Mouse (Mus musculus): ENCODE data around the gene Tnfsf4.

The Tnfsf4 gene

GRCm38 (mm10) chr1:161394931-161395459, at the start of gene Tnfsf4:
Tnfsf4 (plus strand) TSS chr1:161395409.
- DNase-seq: no peak

- no peak for DNase-seq
Measured at GRCm38 (mm10) chr1:161350981-161351380, 44.2 kb upstream of the Tnfsf4 start.

GRCm38 (mm10) chr1:161365006-161365405, 30.2 kb upstream of the Tnfsf4 start:
- DNase-seq: no peak

GRCm38 (mm10) chr1:161371919-161372318, 23.3 kb upstream of the Tnfsf4 start:
- DNase-seq: no peak

GRCm38 (mm10) chr1:161375866-161376265, 19.3 kb upstream of the Tnfsf4 start:
- no peak for DNase-seq

- DNase-seq: no peak
Measured at GRCm38 (mm10) chr1:161378571-161378970, 16.6 kb upstream of the Tnfsf4 start.

GRCm38 (mm10) chr1:161379685-161380424, 15.4 kb upstream of the Tnfsf4 start:
- no peak for DNase-seq

GRCm38 (mm10) chr1:161380425-161380780, 14.8 kb upstream of the Tnfsf4 start:
- DNase-seq: no peak

GRCm38 (mm10) chr1:161390066-161390465, 5.1 kb upstream of the Tnfsf4 start:
- DNase-seq: no peak

GRCm38 (mm10) chr1:161392906-161393305, 2.3 kb upstream of the Tnfsf4 start:
- DNase-seq: no peak

GRCm38 (mm10) chr1:161395610-161396009, 401 bp downstream of the Tnfsf4 start:
- no peak for DNase-seq

- DNase-seq: no peak
Measured at GRCm38 (mm10) chr1:161396351-161396750, 1.1 kb downstream of the Tnfsf4 start.

GRCm38 (mm10) chr1:161400126-161400525, 4.9 kb downstream of the Tnfsf4 start:
- DNase-seq: peak; percentile 43

GRCm38 (mm10) chr1:161403061-161403460, 7.9 kb downstream of the Tnfsf4 start:
- DNase-seq: no peak

- DNase-seq: no peak
Measured at GRCm38 (mm10) chr1:161406480-161406879, 11.3 kb downstream of the Tnfsf4 start.

GRCm38 (mm10) chr1:161419926-161420325, 24.7 kb downstream of the Tnfsf4 start:
- DNase-seq: no peak

- no peak for DNase-seq
Measured at GRCm38 (mm10) chr1:161420646-161421045, 25.4 kb downstream of the Tnfsf4 start.

GRCm38 (mm10) chr1:161426277-161427056, 31.3 kb downstream of the Tnfsf4 start:
- no peak for DNase-seq

GRCm38 (mm10) chr1:161427057-161427311, 31.8 kb downstream of the Tnfsf4 start:
- DNase-seq: no peak

GRCm38 (mm10) chr1:161435781-161436180, 40.6 kb downstream of the Tnfsf4 start:
- DNase-seq: no peak

GRCm38 (mm10) chr1:161436503-161436902, 41.3 kb downstream of the Tnfsf4 start:
- no peak for DNase-seq

GRCm38 (mm10) chr1:161444858-161445257, 49.6 kb downstream of the Tnfsf4 start:
- DNase-seq: no peak

GRCm38 (mm10) chr1:161451683-161452245, 56.6 kb downstream of the Tnfsf4 start:
- no peak for DNase-seq

- DNase-seq: no peak
Measured at GRCm38 (mm10) chr1:161452250-161452649, 57.0 kb downstream of the Tnfsf4 start.
